Mouse (Mus musculus): ENCODE results near the gene Grhpr.
"Not testable (repeated sequence)": the region's sequence is repeated elsewhere in the genome, so short reads cannot be mapped to it uniquely, and the experiment has no call there.

Gene Grhpr

DNA sequence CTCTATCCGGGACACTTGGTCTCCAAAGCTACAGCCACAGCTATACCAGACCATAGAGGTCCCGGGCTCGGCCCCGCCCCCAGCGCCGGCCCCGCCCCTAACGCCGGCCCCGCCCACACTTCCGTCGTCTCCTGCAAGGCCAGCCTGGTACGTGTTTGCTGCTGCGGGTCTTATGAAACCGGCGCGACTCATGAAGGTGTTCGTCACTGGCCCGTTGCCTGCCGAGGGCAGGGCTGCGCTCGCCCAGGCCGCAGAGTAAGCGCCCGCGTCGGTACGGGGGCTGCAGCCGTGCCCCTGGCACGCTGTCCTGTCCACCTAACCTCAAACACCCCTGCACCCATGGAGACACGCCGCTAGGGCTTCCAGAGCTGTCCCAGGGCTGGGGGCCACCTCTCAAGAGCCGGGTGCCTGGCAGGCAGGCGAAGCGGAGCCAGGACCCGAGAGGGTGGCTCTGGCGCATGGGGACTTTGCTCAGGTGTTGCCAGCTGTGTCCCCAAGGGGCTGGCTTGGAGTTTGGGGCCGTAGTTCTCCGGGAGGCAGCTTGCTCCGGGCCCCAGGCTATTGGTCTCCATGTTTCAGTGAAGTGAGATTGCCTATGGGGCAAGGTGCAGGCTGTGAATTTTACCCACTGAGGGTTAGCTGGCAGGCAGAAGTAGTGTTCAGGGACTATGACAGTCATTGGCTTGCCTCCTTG is at the start of gene Grhpr:
TSS of gene Grhpr (plus strand) at position 116 of the 694 bp plus-strand sequence.
- peak; percentile 93 for DNase-seq

DNA sequence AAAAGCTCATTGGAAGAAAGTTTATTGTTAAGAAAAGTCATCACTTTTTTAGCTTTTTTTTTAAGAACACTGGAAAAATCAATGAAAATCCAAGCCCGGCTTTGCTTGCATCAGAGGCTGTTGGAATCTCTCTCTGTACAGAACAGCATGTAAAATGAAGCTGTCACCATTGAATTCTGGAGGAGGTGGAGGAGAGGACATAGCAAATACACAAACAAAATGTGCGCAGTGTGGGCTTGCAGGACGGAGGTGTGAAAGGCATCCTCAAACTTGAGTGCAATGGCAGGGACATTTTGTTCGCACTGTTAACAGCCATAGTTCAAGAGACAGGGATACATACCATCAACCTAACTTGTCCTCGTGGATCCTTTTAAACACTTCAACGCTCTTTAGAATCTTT is 49.5 kb upstream of the Grhpr start:
- DNase-seq, result no peak

DNA sequence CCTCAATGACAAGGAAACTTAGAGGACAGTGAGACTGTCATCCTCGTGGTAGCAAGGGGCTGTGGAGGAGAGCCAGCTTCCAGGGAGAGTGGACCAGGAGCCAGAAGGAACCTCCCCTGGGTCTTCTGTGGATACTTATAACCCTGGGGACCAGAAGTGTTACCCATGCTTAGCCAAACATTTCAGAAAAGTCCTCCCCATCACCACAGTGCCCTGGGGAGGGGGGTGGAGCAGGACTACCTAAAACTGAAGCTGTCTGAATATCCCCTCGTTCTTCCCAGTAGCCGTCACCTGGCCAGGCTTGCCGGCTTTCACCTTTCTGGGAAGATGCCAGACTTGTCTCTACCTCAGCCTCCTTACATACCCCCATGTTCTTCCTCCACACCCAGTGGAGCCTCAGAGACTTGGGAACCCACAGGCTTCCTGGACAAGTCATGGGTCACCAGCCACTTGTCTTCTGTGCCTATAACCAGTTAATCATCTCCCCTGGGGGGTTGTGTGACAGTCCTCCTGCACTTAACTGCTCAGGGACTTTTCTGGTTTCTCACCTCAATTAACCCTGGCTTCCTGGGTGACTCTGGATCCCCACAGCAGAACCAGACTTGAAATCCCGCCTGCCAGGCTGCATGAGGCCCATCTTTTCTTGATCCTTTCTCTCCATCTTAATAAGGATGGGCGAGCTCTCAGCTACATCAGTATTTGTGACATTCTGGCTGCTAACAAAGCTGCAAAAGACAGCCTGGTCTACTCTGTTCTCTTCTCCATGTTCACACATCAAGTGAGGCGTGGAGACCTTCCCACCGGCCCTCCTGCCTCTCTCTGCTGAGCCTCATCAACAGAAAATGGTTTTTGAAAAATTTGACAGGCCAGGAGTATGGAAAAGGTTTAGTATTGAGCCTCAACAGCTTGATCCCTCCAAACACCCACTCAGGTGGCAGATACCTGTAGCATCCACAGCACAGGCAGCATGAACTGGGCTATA is 42.5 kb upstream of the Grhpr start:
- DNase-seq, result no peak

DNA sequence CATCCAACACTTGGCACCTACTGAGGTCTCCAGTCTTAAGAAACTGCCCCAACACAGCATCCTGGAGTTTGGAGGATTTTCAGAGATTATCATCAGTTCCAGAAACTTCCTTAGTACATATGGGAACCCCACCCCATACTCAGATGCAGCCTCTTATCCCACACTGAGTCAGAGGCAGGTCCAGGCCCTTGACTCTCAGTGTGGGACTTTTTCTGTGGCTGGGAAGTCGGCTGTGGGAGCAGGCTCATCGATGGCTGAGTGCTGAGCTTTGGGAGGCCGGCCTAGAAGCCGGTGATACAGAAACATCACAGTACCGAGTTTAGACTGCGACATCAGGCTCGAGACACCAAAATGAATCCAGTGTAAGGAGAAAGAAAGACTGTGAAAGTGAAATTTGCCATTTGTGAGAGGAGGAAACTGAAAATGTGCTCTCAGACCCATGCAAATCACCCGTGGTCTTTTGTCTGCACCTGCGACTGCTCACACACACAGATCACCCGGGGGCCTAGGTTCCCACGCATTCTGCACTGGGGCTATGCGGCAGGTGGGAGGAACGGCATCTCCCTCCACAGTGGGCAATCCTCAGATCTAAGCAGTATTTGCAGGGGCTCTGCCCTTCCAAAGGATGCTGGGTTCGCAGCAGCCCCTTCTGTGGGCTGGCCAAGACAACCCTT is 41.5 kb upstream of the Grhpr start:
- DNase-seq, result no peak

DNA sequence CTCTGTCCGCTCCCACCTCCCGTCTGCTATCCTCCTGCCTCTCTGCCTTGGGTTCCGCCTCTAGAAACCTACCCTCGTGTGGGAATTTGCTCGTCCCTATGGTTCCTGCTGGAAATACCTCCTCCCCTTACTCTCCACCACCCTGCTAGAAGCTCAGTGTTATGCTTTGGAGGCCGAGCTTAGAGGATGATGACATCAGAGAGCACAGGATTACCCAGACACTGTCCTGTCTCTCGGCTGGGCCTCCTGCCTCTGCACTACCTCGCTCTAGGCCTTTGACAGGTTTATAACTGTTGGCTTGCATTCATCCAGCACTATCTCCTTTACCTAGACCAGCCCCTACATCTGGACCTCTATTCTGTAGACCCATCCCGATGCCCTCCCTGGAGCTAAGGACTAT is 40.9 kb upstream of the Grhpr start:
- no peak for DNase-seq

DNA sequence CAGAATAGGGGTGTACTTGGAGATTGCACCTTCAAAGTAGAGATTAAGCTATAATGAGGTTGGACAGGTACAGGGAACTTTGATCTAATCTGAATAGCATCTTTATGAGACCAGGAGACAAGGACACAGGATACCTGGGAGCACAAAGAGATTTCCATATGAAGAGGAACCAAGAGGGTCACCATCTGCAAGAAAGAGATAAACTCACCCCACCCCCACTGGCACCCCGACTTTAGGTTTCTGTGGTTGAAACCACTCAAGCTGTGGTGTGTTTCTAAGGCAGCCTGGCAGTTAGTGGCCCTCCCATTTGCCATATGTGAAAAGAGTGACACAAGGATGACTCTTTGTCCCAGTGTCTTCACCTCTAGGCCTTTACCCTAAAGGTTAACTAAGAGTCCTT is 39.0 kb upstream of the Grhpr start:
- DNase-seq, result no peak

DNA sequence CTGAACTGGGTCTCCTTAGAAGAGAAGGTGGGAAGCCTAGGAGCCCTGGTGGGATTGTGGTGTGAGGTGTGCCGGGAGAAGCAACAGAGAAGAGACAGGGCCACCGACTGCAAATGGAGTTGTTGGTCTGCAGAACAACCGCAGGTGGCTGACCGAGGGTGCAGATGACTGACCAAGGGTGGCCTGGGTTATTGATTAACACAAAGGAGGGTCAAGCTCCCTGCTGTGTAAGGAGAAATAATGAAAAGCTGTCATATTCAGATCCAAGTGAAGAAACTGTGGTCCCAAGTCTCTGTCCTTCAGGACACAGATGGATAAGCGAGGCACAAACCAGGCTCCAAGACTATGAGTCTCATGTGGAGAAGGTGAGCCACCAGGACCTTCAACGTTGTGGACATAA is 37.7 kb upstream of the Grhpr start:
- peak; percentile 5 for DNase-seq

DNA sequence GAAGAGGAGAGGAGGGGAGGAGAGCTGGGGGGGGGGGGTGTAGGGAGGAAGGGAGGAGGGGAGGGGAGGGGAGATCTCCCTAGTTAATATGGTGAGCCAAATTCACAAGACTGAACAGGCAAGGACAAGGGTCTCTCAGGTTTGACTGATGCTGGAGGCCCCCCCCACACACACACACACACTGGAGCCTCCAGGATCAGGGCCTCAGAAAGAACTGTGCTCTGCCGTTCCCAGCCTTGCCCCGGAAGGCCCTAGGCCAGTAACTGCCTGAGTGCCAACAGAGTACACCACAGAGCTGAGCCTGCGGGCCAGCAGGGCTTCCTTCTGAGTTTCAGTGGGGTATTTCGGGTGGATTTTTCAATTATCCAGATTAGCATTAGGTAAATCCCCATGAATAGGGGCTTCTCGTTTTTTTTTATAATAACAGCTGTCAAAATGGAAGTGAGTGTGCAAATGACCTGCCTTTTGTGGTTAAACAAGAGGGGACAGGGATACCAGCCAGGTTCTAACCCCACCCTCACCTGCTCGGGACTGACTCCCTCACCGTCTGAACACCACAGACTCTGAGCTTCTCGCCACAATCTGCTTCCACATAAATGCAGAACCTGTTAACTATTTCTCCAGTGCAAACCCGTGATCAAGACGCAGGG is 36.6 kb upstream of the Grhpr start:
- no peak for DNase-seq

DNA sequence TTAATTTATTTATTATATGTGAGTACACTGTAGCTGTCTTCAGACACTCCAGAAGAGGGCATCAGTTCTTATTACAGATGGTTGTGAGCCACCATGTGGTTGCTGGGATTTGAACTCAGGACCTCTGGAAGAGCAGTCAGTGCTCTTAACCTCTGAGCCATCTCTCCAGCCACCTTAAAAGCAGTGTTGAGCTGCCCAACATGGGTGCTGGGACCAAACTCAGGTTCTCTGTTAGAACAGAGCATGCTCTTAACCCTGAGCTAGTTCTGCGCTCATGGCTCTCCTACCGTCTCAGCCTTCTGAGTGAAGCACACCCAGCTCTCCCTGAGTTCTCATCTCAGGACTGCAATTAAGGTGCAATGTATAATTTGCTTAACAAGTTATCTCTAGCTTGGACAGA is 35.1 kb upstream of the Grhpr start:
- not testable (repeated sequence) for DNase-seq

DNA sequence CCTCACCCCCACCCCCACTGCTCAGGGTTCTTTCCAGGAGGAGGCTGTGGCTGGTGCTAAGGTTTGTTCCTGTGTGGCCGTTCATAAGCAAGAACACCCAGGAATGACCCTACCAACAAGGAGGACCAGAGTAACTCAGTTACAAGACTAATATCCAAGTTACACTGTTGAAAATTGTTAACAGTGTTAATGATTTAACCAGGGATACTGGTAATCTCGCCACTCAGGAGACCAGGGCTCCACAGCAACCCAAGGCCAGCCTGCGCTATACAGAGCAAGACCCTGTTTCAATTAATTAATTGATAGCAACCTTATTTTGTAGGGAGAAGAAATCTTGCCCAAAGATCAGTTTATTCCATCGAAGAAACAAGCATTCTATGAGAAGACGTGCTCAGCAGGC is 33.7 kb upstream of the Grhpr start:
- no peak for DNase-seq

DNA sequence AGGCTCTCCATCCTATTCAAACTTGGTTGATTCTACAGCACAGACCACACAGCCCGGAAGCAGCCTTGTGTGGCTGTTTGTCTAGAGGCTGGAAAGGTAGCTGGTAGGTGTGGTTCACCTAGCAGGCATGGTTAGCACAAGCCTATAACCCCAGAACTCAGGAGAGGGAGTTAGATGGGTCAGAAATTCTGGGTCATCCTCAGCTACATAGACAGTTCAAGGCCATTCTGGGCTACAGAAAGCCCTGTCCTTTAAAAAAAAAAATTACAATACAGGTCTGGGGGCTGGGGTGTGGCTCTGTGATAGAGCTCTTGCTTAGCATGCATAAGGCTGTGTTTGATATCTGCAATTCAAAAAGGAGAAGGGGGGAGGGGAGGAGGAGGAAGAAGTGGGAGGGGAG is 32.9 kb upstream of the Grhpr start:
- no peak for DNase-seq

DNA sequence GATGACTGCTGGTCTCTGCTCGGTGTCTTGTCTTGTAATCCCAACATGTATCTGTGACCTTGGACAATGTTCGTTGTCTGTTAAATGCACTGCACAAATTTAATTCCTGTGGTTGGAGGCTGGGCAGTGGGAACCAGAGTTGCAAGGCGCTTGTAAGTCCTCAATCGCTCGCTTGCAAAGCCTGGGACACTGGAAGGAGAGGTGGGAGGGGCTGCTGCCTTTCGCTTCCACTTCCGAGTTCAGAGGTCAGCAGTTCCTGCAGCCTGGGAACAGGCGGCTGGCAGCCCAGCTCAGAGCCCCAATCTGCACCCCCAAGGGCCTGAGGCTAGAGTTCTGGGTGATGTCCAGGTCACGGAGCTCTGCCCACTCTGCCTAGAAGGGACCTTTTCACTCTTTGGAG is 28.2 kb upstream of the Grhpr start:
- no peak for DNase-seq

DNA sequence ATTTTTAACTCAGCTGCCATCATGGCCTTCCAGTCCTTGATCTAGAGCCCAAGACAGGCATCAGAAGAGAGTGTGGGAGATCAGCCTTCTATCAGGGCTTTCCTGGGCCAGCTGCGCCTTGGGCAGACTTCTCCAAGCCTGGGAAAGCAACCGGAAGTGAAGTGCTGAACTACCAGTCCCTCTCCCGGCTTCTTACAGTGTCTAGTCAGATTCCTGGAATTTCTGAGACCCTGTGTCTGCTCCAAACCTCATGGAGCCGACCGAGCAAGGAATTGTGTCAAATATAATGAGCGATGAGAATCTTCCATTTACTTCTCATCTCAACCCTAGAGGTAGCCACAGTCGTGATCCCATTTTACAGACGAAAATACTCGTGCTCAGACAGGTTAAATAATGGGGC is 22.4 kb upstream of the Grhpr start:
- no peak for DNase-seq

DNA sequence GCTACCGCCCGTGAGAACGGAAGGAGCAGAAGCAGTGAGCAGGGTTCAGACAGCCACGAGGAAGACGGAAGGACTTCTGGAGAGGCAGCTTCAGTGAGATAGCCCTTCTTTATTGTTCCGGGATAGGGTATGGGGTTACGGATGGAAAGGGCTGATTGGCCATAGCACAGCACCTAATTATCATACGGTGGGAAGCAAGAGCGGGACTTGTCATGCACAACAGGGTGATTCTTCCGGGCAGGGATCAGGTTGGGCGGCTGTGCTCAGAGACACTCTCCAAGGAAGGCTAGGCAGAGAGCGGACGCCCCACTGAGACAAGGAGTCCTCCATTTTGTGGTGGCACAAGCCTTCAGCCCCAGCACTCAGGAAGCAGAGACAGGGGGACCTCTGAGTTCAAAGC is 22.0 kb upstream of the Grhpr start:
- no peak for DNase-seq

DNA sequence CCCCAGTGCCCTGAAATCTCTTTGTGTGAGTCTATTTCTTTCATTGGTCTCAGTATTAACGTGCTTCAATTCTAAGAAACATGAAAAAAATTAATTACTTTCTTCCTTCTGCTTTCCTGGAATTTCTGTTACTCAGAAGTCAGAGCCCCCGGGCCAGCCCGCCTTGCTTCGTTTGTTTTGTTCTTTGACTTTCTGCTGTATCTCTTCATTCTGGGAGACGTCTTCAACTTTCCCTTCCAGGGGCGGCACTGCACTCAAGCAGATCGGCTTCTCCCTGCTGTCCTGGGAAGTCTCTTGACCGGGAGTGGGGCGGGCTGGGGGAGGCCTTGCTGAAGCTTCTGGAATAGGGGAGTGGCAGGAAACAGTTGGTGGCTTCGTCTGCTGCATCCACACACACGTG is 18.0 kb upstream of the Grhpr start:
- no peak for DNase-seq

DNA sequence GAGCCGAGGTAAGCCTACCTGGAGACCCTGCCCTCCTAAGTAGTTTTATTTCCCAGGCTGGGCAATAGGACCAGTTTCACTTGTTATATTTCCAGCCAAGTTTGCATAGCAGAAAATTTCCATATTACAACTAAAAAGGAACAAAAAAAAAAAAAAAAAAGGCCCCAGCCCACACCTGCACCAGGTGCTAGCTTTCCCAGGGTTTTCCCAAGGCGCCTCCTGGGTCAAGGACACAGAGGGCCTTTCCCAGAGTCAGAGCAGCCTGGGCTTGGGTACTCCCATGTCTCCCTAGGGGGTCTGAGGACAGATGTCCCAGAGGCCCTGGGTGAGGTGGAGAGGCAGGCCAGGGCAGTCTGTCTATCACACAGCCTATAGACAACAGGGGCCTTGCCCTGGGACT is 16.0 kb upstream of the Grhpr start:
- DNase-seq, result no peak

DNA sequence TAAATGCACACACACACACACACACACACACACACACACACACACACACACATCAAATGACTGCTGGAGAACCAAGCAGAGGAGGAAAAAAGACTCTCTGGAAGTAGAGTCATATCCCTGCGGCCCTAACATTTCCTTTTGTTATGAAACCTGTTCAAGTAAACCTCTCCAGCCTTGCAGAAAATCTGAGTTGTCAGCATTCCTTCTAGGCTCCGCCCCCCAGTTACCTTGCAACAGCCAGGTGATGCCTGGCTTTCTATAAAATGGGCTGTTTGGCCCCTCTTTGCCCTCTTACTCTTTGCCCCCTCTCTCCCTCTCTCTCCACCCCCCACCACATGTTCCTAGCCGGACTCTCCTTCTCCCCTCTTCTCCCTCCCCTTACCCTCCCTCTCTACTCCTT is 15.5 kb upstream of the Grhpr start:
- no peak for DNase-seq

DNA sequence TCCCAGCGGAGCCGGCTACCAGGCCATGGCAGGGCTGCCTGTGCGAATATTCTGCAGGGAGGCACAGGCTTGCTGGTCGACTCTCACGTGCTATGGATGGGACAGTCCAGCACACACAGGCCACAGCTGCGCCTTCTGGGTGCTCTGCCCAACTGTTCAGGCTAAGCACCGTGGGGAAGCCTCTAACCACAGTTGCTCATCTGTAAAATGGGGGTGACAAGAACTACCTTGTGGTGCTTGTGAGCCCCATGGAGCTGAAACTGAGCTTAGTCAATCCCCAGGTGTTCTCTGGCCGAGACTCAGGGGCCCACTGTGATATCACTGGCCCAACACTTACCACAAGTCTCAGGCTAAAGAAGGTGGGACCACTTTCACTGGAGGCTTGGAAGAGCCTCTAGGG is 13.8 kb upstream of the Grhpr start:
- no peak for DNase-seq

DNA sequence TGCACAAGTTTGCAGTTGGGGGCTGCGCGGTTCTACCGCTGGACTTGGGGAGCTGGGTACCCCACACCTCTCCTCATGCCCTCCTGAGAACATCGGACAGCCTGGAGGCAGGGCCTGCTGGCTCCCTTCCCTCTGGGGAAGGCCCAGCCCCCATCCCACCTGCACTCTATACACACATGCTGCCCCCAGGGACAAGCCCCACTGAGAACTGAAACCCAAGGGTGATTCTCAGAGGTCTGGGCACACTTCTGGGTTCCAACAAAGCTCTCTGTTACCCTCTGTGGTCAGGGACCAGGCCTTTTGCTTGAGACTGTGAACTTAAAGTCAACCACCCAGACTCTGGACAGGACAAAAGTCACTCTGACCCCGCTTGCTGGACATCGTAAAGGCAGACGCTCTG is 11.1 kb upstream of the Grhpr start:
- DNase-seq, result no peak

DNA sequence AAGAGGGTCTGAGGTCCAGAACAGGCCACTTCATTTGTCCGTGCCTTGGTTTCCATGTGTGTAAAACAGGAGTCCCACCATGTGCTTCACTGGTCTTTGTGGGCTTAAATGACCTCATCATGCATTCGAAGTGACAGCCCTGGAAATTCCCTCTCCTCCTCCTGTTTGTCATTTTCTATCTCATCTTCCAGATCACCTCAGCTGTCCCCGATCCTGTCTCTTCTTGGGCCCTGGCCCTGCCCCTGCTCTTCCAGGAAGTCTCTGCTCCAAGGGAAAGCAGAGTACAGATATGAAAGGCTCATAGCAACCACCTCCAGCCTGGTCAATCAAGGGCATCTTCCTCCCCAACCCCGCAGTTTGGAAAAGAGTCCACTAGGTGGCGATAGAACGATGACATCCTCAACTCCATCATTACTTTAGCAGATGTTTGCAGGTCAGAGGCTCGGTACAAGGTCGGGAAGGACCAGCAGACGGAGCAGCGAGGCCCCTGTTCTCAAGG is 10.5 kb upstream of the Grhpr start:
- peak; percentile 57 for DNase-seq

DNA sequence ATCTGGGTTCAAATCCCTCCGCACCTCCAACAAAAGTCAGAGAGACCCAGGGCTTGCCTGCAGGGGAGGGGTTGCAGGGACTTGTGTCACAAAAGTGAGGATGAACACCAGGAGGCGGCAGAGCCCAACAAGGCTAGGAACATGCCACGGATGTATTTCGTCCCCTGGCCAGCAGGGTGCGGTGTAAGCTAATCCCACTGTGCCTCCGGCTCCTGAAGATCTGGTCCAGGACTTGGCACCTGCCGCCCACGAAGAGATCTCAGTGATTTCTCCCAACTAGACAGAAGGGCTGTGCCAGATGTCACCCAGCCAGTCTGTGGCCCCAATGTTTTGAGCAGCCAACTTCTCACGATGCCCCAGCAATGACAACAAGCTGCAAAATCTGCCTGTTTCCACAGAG is 7.7 kb upstream of the Grhpr start:
- DNase-seq, result peak; percentile 92

DNA sequence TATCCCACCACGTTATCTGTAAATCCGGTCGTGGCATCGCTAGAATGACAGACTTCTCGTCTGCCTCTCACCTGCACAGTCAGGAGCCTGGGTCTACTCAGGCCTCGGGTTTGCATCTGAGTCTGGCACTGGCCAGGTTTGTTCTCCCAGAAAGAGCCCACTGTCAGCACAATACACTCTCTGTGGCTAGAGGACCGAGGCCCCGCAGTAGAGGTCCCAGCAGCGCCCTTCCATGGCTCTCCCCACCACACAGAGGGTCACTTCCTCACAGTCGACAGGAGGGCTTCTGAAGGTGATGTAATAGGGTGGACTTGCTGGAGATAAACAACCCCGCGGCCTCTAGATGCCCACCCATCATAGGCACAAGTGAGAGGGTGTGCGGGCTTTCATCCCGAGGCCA is 7.3 kb upstream of the Grhpr start:
- no peak for DNase-seq

DNA sequence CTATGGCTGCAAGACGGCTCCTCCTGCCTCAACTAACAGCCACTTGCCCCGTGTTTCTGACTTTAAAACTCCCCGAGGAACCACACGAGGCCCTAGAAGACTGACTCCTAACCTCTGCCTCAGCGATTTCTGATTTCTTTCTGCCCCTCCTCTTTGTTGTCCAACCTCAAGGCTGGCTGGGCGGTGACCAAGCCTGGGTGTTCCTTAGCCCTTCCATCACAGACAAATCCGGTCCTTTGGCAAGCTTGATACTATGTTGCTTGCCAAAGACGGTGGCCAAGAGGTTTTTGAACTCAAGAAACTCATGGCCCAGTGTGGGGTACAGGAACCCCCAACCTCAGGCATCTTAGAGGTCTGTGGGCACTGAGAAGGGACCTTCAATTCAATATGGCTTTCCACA is 6.9 kb upstream of the Grhpr start:
- DNase-seq, result no peak
